Mouse (Mus musculus) intestine, postnatal 0 days (tissue): ENCODE data around the gene Nfkbie. TPM values are rescaled to one million over a fixed set of nuclear protein-coding genes. Genes with fewer than 3 reads are reported as not detected.

Experiments used
- ATAC-seq: fragments of 200-750 bp; cut with Nextera tagmentation; 2 replicates; pipeline ENCODE4 v1.8.0; 2017; ENCODE audit warnings: mild to moderate bottlenecking, moderate TSS enrichment, moderate library complexity
- H3K27ac ChIP-seq: fragments of 300-500 bp; sonication (generic); 2 replicates; pipeline ENCODE4 v1.5.1; 2014; ENCODE audit warnings: mild to moderate bottlenecking, low read depth, low read length, moderate library complexity
- H3K27me3 ChIP-seq: fragments of 300-500 bp; sonication (generic); replicated peaks from 2 replicates; pipeline ENCODE4 v1.6.1; 2014; ENCODE audit warnings: low read length, mixed read lengths; ENCODE audit not compliant: control insufficient read depth, insufficient read depth
- H3K36me3 ChIP-seq: fragments of 300-500 bp; sonication (generic); 2 replicates; pipeline ENCODE4 v1.6.1; 2014; ENCODE audit warnings: mild to moderate bottlenecking, moderate library complexity; ENCODE audit not compliant: control insufficient read depth, insufficient read depth
- H3K4me1 ChIP-seq: fragments of 300-500 bp; sonication (generic); replicated peaks from 2 replicates; pipeline ENCODE4 v1.6.1; 2014; ENCODE audit warnings: antibody characterized with exemption, low read length, mixed read lengths; ENCODE audit not compliant: control insufficient read depth, insufficient read depth
- H3K4me2 ChIP-seq: fragments of 300-500 bp; sonication (generic); replicated peaks from 2 replicates; pipeline ENCODE4 v1.6.1; 2014; ENCODE audit warnings: low read depth, mild to moderate bottlenecking, moderate library complexity
- H3K4me3 ChIP-seq: fragments of 300-500 bp; sonication (generic); 2 replicates; pipeline ENCODE4 v1.5.1; 2014; ENCODE audit warnings: low read depth, low read length
- H3K9ac ChIP-seq: fragments of 300-500 bp; sonication (generic); 2 replicates; pipeline ENCODE4 v1.6.1; 2014; ENCODE audit warnings: mild to moderate bottlenecking, low read depth, low read length
- H3K9me3 ChIP-seq: fragments of 300-500 bp; sonication (generic); 2 replicates; pipeline ENCODE4 v1.6.1; 2016; ENCODE audit warnings: mixed run types; ENCODE audit not compliant: control insufficient read depth
- CTCF ChIP-seq: sonication (generic); IDR thresholded peaks from 2 replicates; pipeline ENCODE4 v1.5.1; 2016; ENCODE audit warnings: low read depth, mild to moderate bottlenecking, control low read depth, antibody characterized with exemption, moderate library complexity
- WGBS: fragments of 180-500 bp; shearing (Covaris S2); extraction: QIAGEN DNeasy Blood & Tissue Kit; methylation state at CpG from one replicate; pipeline ENCODE4 v1.1.7; 2014; 5-methylcytosine and 5-hydroxymethylcytosine counted together
- polyA plus RNA-seq: library from polyadenylated mRNA; unstranded; fragments of >200 nt; fragmentation: Nextera tagmentation; extraction: Ambion mirVana; gene quantifications from 2 replicates; pipeline ENCODE4 v1.2.1, GENCODE M21; 2015

Nfkbie gene
- polyA plus RNA-seq, 1 experiment from 2014 or later = 4.0 TPM

DNA sequence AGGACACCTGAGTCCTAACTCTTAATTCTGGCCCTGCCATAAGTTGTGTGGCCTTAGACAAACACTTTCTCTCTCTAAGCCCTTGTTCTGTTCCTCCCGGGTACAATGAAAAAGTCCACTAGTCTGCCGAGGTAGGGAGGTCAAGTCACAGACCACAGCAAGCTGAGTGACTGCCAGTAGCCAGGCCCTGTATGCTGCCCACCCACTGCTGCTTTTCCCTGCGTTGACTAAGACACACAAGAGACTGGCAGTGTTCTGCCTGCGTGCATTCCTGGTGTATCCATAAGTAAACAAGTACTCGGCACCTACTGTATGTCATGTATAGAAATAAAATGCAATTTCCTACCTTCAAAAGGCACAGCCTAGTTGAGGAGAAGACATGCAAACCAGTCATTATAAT is 5.2 kb upstream of the Nfkbie start:
- WGBS = 14% methylated on average over 5 of the region's 5 CpGs
- Histone ChIP-seq H3K4me3 (no peak overlapping the region), H3K36me3 (peaks cover 3% of the 10 kb centered on the region; the same call in 1 of the 2 replicates), H3K27ac (no peak overlapping the region), H3K4me1 (0 out of 2 replicates have a peak, but pooled peaks cover 1% of the 10 kb centered on the region), H3K9ac (no peak overlapping the region), H3K4me2 (0 out of 2 replicates have a peak overlapping the region, but pooled peaks have one; percentile 93), H3K9me3 (no peaks in the 10 kb centered on the region), H3K27me3 (peaks cover 65% of the 10 kb centered on the region)
- no peak for ATAC-seq
- TF ChIP-seq CTCF = no peak

DNA sequence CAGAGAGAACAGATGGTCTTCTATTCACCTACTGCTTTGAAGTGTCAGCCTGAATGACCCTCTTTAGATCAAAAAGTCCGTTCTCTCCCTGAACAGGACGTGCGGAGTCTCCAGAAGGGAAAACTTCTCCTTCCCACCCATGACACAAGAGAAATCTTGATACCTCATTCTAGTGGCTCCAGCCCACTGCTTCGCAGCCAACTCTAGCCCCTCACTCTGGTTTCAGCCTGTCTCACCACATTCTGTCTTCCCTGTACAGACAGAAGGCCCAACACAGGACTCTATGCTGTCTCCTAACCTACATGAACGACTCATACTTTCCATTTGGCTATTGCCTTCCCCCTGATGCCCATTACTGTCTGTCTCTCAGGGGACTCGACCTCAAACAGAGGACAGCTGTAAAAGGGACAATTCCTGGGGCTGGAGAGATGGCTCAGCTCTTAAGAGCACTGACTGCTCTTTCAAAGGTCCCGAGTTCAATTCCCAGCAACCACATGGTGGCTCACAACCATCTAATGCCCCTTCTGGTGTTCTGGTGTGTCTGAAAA is 4.2 kb upstream of the Nfkbie start:
- 67% methylated on average over 7 of the region's 7 CpGs for WGBS
- no peak for TF ChIP-seq CTCF

DNA sequence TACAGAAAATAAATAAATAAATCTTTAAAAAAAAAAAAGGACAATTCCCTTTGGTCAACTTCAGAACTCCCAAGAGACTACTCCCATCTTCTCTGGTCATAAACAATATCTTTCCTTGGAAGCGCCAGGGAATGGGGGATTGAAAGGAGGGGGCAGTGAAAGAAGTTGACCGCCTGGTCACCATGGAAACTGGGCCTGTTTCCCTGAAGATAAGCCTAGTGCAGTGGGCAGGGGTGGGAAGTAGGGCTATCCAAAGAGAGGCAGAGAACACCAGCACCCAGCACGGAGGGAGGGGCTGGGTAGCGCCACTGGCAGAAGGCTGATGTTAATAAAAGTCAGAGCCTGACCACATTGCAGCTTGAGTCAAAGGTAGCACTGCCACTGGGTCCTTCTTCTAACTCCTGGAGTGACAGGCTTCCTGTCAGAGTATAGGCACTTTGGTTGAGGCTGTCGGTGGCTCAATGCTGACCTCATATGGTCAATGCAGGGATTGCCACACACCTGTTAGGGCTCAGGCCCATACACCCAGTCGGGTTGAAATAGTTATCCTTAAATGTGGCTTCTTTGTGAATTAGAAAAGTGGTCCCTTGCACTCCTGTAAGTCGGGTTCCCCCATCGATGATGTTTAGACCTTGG is 3.6 kb upstream of the Nfkbie start:
- Histone ChIP-seq H3K27ac (no peak overlapping the region), H3K9me3 (no peaks in the 10 kb centered on the region), H3K9ac (no peak overlapping the region), H3K4me3 (no peak overlapping the region), H3K4me1 (peaks cover 3% of the 10 kb centered on the region; the same call in 1 of the 2 replicates), H3K36me3 (no peaks in the 10 kb centered on the region; the same call in 1 of the 2 replicates), H3K27me3 (peaks cover 49% of the 10 kb centered on the region), H3K4me2 (no peak overlapping the region)
- ATAC-seq = peak; percentile 44; the same call in 1 of the 2 replicates
- TF ChIP-seq CTCF = peak; percentile 96
- 2% methylated on average over 8 of the region's 8 CpGs for WGBS

More for the DNA sequence above, 4.2 kb upstream of the Nfkbie start:
- no peak overlapping the region for H3K4me2 ChIP-seq
- peaks cover 54% of the 10 kb centered on the region for H3K27me3 ChIP-seq
- H3K36me3 ChIP-seq = peaks cover 3% of the 10 kb centered on the region; the same call in 1 of the 2 replicates
- no peaks in the 10 kb centered on the region for H3K9me3 ChIP-seq
- no peak overlapping the region for H3K4me3 ChIP-seq
- peaks cover 3% of the 10 kb centered on the region; the same call in 1 of the 2 replicates for H3K4me1 ChIP-seq
- H3K27ac ChIP-seq = no peak overlapping the region
- ATAC-seq = no peak
- H3K9ac ChIP-seq = no peak overlapping the region

DNA sequence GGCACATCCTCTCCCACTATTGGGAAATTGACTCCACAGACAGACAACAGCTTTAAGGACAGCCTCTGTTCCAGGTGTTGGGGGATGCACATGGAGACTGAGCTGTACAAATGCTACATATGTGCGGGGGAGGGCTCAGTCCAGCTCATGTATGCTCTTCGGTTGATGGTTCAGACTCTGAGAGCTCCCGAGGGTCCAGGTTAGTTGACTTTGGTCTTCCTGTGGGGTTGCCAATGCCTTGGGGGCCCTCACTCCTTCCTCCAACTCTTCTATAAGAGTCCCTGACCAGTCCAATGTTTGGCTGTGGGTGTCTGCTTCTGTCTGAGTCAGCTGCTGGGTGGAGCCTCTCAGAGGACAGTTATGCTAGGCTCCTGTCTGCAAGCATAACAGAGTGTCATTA is 2.4 kb upstream of the Nfkbie start:
- no peak overlapping the region for H3K27ac ChIP-seq
- H3K4me1 ChIP-seq = peaks cover 3% of the 10 kb centered on the region; the same call in 1 of the 2 replicates
- H3K9me3 ChIP-seq = no peaks in the 10 kb centered on the region
- H3K9ac ChIP-seq = no peak overlapping the region
- no peak overlapping the region for H3K4me3 ChIP-seq
- WGBS = 79% methylated on average over 3 of the region's 3 CpGs
- no peak overlapping the region for H3K4me2 ChIP-seq
- ATAC-seq = no peak
- H3K27me3 ChIP-seq = peaks cover 38% of the 10 kb centered on the region
- TF ChIP-seq CTCF = no peak
- no peaks in the 10 kb centered on the region for H3K36me3 ChIP-seq

DNA sequence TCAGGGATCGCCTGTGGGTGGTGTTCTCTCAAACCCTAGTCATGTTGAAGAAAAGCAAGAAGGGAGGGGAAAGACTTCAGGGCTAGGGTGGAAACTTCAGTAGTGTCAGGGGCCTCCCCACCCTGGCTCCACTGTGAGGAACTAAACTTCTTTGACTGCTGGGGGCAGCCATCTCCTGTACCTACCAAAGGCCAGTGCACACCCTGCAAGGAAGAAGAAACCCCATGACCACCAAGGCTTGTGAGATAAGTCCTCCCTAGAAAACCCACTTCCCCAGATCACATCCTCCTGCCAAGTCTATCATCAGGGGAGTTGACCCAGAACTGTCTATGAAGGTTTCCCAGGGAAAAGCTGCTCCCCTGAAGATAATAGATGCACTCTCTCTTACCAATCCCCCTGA is 1.1 kb upstream of the Nfkbie start:
- Histone ChIP-seq H3K4me2 (no peak overlapping the region), H3K4me1 (peaks cover 3% of the 10 kb centered on the region; the same call in 1 of the 2 replicates), H3K27me3 (peaks cover 24% of the 10 kb centered on the region), H3K27ac (no peak overlapping the region), H3K36me3 (peaks cover 3% of the 10 kb centered on the region; the same call in 1 of the 2 replicates), H3K9me3 (no peaks in the 10 kb centered on the region), H3K9ac (no peak overlapping the region), H3K4me3 (no peak overlapping the region)
- WGBS = 41% methylated on average over 1 of the region's 1 CpGs
- no peak for TF ChIP-seq CTCF
- ATAC-seq = no peak

DNA sequence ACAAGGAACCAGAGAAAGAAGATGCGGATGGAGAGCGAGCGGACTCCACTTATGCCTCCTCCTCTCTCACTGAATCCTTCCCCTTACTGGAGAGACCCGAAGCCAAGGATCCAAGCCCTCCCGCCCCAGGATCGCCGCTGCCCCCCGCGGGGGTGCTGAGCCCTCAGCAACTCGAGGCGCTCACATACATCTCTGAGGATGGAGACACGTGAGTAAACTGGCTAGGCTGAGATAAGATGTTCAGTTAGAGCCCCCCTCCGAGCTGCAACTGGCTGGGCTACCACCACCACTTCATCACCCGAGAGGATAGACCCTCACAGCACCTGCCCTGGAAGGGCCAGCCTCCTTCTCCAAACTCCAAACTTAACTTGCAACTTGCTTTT is 595 bp downstream of the Nfkbie start:
- no peak overlapping the region for H3K27ac ChIP-seq

More for the DNA sequence above, 595 bp downstream of the Nfkbie start:
- 4% methylated on average over 14 of the region's 14 CpGs for WGBS
- Histone ChIP-seq H3K9me3 (no peaks in the 10 kb centered on the region), H3K9ac (peak overlapping the region; percentile 62), H3K36me3 (peaks cover 9% of the 10 kb centered on the region; the same call in 1 of the 2 replicates), H3K4me3 (peak overlapping the region; percentile 65), H3K4me1 (peaks cover 3% of the 10 kb centered on the region; the same call in 1 of the 2 replicates), H3K27me3 (peaks cover 11% of the 10 kb centered on the region), H3K4me2 (peak overlapping the region; percentile 94)
- no peak for TF ChIP-seq CTCF
- ATAC-seq = no peak
